Mouse (Mus musculus) lung, postnatal 0 days (tissue): ENCODE results near the gene Ppp1r21.

Experiments
- CTCF ChIP-seq: IDR thresholded peaks from 2 replicates; pipeline ENCODE4 v1.5.1; 2016; ENCODE audit warnings: antibody characterized with exemption, mild to moderate bottlenecking
- EP300 ChIP-seq: IDR thresholded peaks from 2 replicates; pipeline ENCODE4 v1.6.1; 2016; ENCODE audit warnings: antibody characterized with exemption, mild to moderate bottlenecking, control low read depth

- TF ChIP-seq CTCF (no peak), EP300 (no peak)
Measured at GRCm38 (mm10) chr17:88636076-88636475, 106.2 kb downstream of the Ppp1r21 start.
